Mouse (Mus musculus): Measurements from ENCODE around the gene Cflar. TPM values are rescaled to one million over a fixed set of nuclear protein-coding genes. Genes with fewer than 3 reads are reported as not detected.
"Not testable (repeated sequence)": the region's sequence is repeated elsewhere in the genome, so short reads cannot be mapped to it uniquely, and the experiment has no call there.

Cflar gene
- polyA plus RNA-seq, 1 experiment from 2014 or later: 32.6 TPM

DNA sequence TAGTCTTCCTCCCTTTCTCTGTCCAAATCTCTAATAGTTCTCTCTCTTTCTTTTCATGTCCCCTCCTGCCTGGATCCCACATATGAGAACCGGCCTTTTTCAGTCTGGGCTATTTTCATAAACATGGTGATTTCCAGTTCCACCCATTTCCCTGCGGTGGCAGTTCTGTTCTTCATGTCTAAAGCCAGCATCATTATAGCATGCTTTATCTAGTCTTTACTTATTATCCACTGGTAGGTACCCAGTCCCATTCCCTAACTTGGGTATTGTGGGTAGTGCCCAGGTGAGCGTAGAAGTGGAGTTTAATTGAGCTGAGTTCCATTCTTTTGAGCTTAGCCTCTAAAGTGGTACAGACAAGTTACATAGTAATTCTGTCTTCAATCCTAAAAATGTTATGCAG lies 48.1 kb downstream of the Cflar start:
- Histone ChIP-seq H3K4me1 (ENCODE audit: control insufficient read depth, insufficient read depth, low read length) (no peaks in the 10 kb centered on the region), H3K9ac (ENCODE audit: low read depth, low read length) (no peak overlapping the region), H3K4me3 (ENCODE audit: low read depth, low read length) (no peak overlapping the region), H3K9me3 (replicated peaks; ENCODE audit: control insufficient read depth, low read length) (no peaks in the 10 kb centered on the region), H3K36me3 (ENCODE audit: control insufficient read depth, insufficient read depth, low read length) (peaks cover 11% of the 10 kb centered on the region; the same call in 1 of the 2 replicates), H3K27ac (ENCODE audit: low read depth, low read length) (no peak overlapping the region), H3K27me3 (ENCODE audit: control insufficient read depth, insufficient read depth, low read length) (no peaks in the 10 kb centered on the region), H3K4me2 (no peak overlapping the region)
- ATAC-seq (replicated peaks; ENCODE audit: insufficient number of reproducible peaks, low FRiP score, low TSS enrichment): no peak
- WGBS (ENCODE audit: insufficient replicate concordance): 90% methylated on average over 3 of the region's 3 CpGs

DNA sequence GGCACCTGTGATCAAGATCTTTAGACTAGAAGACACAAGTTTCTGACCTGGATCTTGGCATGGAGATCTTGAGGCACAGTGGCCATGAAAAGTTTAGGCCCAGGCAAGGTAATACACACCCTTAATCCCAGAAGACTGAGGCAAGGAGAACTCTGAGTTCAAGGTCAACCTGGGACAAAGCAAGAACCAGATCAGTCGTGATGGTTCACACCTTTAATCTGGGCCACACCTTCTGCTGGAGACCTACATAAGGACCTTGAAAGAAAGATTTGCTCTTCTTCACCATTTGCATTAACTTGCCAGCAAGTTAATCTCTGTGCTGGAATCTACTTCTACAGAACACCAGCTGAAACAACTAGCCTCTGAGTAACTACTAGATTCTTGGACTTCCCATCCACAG lies 49.3 kb downstream of the Cflar start:
- Histone ChIP-seq H3K36me3 (ENCODE audit: control insufficient read depth, insufficient read depth, low read length) (peaks cover 5% of the 10 kb centered on the region; the same call in 1 of the 2 replicates), H3K4me1 (ENCODE audit: control insufficient read depth, insufficient read depth, low read length) (no peaks in the 10 kb centered on the region), H3K9me3 (replicated peaks; ENCODE audit: control insufficient read depth, low read length) (no peaks in the 10 kb centered on the region), H3K27me3 (ENCODE audit: control insufficient read depth, insufficient read depth, low read length) (no peaks in the 10 kb centered on the region), H3K4me2 (no peak overlapping the region), H3K27ac (ENCODE audit: low read depth, low read length) (no peak overlapping the region), H3K4me3 (ENCODE audit: low read depth, low read length) (no peak overlapping the region), H3K9ac (ENCODE audit: low read depth, low read length) (no peak overlapping the region)
- 62% methylated on average over 1 of the region's 1 CpGs for WGBS (ENCODE audit: insufficient replicate concordance)
- no peak for ATAC-seq (replicated peaks; ENCODE audit: insufficient number of reproducible peaks, low FRiP score, low TSS enrichment)

DNA sequence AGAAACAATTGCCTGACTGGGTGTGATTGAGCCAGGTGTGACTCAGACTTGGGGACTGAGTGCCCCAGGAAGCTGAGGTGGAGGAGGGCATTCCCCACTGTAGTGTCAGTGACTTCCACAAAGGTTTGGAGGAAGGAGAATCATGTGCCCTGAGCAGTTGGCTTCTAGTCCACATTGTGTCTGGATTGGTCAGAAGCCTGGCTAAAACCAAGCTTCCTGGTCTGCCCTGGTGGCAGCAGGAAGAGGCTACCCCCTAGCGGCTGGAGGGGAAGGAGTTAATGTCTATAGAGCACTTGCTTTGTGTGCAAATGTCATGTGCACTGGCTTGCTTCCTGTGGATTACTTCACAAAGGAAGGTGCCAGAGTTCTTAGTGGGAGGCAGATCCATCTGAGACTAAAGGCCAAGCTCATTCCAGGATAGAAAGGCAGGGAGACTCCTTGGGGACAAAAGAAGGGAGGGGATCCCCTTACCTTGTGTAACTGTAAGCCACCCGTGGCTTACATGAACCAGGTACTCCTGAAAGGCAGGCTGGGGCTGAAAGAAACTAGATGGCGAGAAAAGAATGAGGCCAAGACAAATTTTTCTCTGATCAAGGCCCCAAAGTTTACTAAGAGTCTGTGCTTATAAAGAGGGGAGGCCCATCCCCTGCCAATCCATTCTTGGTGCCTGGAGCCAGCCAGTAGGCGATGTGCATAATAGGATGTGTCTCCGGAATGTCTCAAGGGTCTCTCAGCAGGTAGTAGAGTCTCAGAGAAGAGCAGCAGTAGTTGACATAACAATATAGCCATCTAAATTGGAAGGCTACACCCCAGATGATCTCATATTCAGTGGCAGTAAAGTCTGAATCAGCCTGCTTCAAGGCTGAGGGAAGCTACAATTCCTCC lies 50.3 kb downstream of the Cflar start:
- 76% methylated on average over 5 of the region's 5 CpGs for WGBS (ENCODE audit: insufficient replicate concordance)
- ATAC-seq (replicated peaks; ENCODE audit: insufficient number of reproducible peaks, low FRiP score, low TSS enrichment); H3K27ac ChIP-seq (ENCODE audit: low read depth, low read length): not testable (repeated sequence)

DNA sequence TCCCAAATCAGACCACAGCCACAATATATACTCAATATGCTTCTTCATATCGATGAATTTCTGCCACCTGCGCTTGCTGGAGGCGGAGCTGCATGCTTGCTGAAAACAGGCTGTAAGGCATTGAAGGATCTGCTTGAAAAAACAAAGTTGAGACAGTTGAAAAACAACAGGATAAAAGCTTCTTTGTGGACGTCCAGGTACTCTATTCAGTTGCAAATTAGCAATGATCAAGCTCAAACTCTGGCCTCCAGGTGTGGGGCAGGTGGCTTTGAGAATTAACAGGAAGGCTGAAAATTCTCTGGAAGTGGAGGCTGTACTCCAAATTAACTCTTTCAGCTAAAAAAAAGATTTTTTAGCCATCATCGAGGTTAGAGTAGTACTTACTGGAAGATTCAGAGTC lies 51.3 kb downstream of the Cflar start:
- Histone ChIP-seq H3K27me3 (ENCODE audit: control insufficient read depth, insufficient read depth, low read length) (no peaks in the 10 kb centered on the region), H3K9me3 (replicated peaks; ENCODE audit: control insufficient read depth, low read length) (no peaks in the 10 kb centered on the region), H3K9ac (ENCODE audit: low read depth, low read length) (no peak overlapping the region), H3K27ac (ENCODE audit: low read depth, low read length) (no peak overlapping the region), H3K36me3 (ENCODE audit: control insufficient read depth, insufficient read depth, low read length) (0 out of 2 replicates have a peak, but pooled peaks cover 2% of the 10 kb centered on the region), H3K4me1 (ENCODE audit: control insufficient read depth, insufficient read depth, low read length) (no peaks in the 10 kb centered on the region), H3K4me2 (no peak overlapping the region), H3K4me3 (ENCODE audit: low read depth, low read length) (no peak overlapping the region)
- WGBS (ENCODE audit: insufficient replicate concordance): 74% methylated on average over 5 of the region's 5 CpGs
- ATAC-seq (replicated peaks; ENCODE audit: insufficient number of reproducible peaks, low FRiP score, low TSS enrichment): no peak

More for the DNA sequence above, 50.3 kb downstream of the Cflar start:
- not testable (repeated sequence) for H3K4me2 ChIP-seq; H3K4me3 ChIP-seq (ENCODE audit: low read depth, low read length); H3K4me1 ChIP-seq (ENCODE audit: control insufficient read depth, insufficient read depth, low read length); H3K27me3 ChIP-seq (ENCODE audit: control insufficient read depth, insufficient read depth, low read length); H3K9ac ChIP-seq (ENCODE audit: low read depth, low read length); H3K9me3 ChIP-seq (replicated peaks; ENCODE audit: control insufficient read depth, low read length); H3K36me3 ChIP-seq (ENCODE audit: control insufficient read depth, insufficient read depth, low read length)

DNA sequence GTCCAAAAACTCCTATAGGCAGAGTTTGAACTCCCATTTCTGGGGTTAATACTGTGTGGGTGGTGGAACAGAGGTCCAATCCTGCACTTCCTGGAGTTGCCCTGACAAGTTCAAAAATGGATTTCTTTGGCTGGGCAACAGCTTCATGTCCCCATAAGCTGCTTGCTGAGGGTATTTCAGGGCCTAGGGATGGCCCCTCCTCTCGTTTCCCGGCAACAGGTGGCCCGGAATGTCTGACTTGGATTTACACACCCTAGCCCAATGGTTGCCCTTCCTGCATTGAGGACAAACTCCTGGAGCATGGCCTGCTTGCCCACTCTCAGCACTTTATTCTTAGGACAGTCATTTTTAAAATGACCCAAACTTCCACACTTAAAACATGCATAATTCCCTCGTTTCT lies 55.1 kb downstream of the Cflar start:
- H3K9me3 ChIP-seq (replicated peaks; ENCODE audit: control insufficient read depth, low read length); H3K4me3 ChIP-seq (ENCODE audit: low read depth, low read length); ATAC-seq (replicated peaks; ENCODE audit: insufficient number of reproducible peaks, low FRiP score, low TSS enrichment); H3K9ac ChIP-seq (ENCODE audit: low read depth, low read length); H3K4me2 ChIP-seq; H3K27ac ChIP-seq (ENCODE audit: low read depth, low read length); H3K36me3 ChIP-seq (ENCODE audit: control insufficient read depth, insufficient read depth, low read length); H3K4me1 ChIP-seq (ENCODE audit: control insufficient read depth, insufficient read depth, low read length); H3K27me3 ChIP-seq (ENCODE audit: control insufficient read depth, insufficient read depth, low read length): not testable (repeated sequence)
- 84% methylated on average over 4 of the region's 4 CpGs for WGBS (ENCODE audit: insufficient replicate concordance)

DNA sequence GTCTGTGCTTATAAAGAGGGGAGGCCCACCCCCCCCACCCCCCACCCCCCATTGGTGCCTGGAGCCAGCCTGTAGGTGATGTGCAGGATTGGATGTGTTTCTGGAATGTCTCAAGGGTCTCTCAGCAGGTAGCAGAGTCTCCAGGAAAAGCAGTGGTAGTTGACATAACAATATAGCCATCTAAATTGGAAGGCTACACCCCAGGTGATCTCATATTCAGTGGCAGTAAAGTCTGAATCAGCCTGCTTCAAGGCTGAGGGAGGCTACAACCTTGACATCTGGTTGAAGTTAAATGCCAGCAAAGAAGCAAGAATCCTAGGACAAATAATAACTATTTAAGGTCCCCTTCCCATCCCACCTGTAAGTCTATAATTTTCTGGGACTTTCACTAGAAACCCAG lies 57.8 kb downstream of the Cflar start:
- ATAC-seq (replicated peaks; ENCODE audit: insufficient number of reproducible peaks, low FRiP score, low TSS enrichment): no peak

DNA sequence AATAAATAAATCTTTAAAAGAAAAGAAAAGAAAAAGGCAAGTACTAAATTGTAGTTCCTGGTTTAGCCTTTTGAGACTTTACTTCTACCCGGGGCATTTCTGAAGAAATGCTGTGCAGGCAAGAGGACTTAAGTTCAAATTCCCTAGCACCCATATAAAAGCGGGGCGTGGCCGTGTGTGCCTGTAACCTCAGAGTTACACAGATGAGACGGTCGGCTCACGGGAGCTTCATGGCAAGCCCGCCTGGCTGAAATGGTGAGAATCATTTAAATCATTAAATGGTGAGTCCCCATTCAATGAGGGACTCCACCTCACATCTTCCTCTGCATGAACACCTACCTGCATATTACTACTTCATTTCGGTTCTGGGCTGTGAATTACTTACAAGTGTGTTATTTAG lies 58.4 kb downstream of the Cflar start:
- Histone ChIP-seq H3K27ac (ENCODE audit: low read depth, low read length) (no peak overlapping the region), H3K36me3 (ENCODE audit: control insufficient read depth, insufficient read depth, low read length) (no peaks in the 10 kb centered on the region), H3K27me3 (ENCODE audit: control insufficient read depth, insufficient read depth, low read length) (no peaks in the 10 kb centered on the region), H3K4me3 (ENCODE audit: low read depth, low read length) (no peak overlapping the region), H3K4me2 (no peak overlapping the region), H3K4me1 (ENCODE audit: control insufficient read depth, insufficient read depth, low read length) (no peaks in the 10 kb centered on the region), H3K9ac (ENCODE audit: low read depth, low read length) (no peak overlapping the region), H3K9me3 (replicated peaks; ENCODE audit: control insufficient read depth, low read length) (no peaks in the 10 kb centered on the region)
- WGBS (ENCODE audit: insufficient replicate concordance): 51% methylated on average over 9 of the region's 9 CpGs
- no peak for ATAC-seq (replicated peaks; ENCODE audit: insufficient number of reproducible peaks, low FRiP score, low TSS enrichment)

More for the DNA sequence above, 57.8 kb downstream of the Cflar start:
- no peaks in the 10 kb centered on the region for H3K27me3 ChIP-seq (ENCODE audit: control insufficient read depth, insufficient read depth, low read length)
- no peaks in the 10 kb centered on the region for H3K9me3 ChIP-seq (replicated peaks; ENCODE audit: control insufficient read depth, low read length)
- H3K4me1 ChIP-seq (ENCODE audit: control insufficient read depth, insufficient read depth, low read length): no peaks in the 10 kb centered on the region
- no peak overlapping the region for H3K9ac ChIP-seq (ENCODE audit: low read depth, low read length)
- no peak overlapping the region for H3K4me3 ChIP-seq (ENCODE audit: low read depth, low read length)
- no peaks in the 10 kb centered on the region for H3K36me3 ChIP-seq (ENCODE audit: control insufficient read depth, insufficient read depth, low read length)
- no peak overlapping the region for H3K4me2 ChIP-seq
- H3K27ac ChIP-seq (ENCODE audit: low read depth, low read length): no peak overlapping the region

DNA sequence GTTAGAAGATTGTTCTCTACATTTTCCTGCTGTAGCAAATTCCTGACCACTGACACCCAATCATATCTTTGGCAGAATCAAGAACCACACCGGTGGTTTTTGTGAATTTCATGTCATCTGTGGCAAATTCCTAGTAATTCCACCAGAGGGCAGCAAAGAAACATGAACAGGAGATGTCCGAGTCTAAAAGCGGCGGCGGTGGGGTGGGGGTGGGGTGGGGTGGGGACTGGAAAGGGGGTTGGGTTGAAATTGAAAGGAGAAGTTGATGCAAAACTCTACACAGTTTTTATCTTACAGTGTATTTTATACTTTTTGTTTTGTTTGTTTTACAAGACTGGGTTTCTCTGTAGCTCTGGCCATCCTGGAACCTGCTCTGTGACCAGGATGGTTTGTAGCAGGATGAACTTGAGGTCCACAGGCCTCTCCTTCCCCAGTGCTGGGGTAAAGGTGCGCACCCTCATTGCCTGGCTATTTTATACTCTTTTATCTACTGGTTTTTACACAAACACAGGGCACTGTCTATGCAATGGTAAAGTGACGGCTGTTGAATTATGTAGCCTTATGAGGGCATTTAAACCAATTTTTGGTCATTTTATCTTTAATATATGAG lies 58.9 kb downstream of the Cflar start:
- no peaks in the 10 kb centered on the region for H3K27me3 ChIP-seq (ENCODE audit: control insufficient read depth, insufficient read depth, low read length)
- H3K4me2 ChIP-seq: no peak overlapping the region
- ATAC-seq (replicated peaks; ENCODE audit: insufficient number of reproducible peaks, low FRiP score, low TSS enrichment): no peak
- H3K36me3 ChIP-seq (ENCODE audit: control insufficient read depth, insufficient read depth, low read length): no peaks in the 10 kb centered on the region
- no peak overlapping the region for H3K9ac ChIP-seq (ENCODE audit: low read depth, low read length)
- H3K9me3 ChIP-seq (replicated peaks; ENCODE audit: control insufficient read depth, low read length): no peaks in the 10 kb centered on the region
- H3K27ac ChIP-seq (ENCODE audit: low read depth, low read length): no peak overlapping the region
- H3K4me3 ChIP-seq (ENCODE audit: low read depth, low read length): no peak overlapping the region
- no peaks in the 10 kb centered on the region for H3K4me1 ChIP-seq (ENCODE audit: control insufficient read depth, insufficient read depth, low read length)
- 29% methylated on average over 7 of the region's 7 CpGs for WGBS (ENCODE audit: insufficient replicate concordance)

DNA sequence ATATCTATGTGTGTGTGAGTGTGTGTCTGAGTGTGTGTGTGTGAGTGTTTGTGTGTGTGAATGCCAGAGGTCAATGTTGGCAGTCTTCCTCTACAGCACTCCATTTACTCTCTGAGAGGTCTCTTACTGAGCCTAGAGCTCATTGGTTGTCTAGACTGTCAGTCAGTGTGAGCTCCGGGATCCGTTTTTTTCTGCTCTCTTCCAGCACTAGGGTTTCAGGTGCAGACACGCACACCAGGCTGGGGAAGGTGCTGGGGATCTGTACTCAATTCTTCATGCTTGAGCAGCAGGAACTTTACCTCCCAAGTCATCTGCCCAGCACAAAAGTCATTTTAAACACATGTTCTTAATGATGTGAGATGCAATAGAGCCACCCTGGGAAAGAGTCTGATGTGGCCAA lies 60.8 kb downstream of the Cflar start:
- H3K9me3 ChIP-seq (replicated peaks; ENCODE audit: control insufficient read depth, low read length): no peaks in the 10 kb centered on the region
- no peak for ATAC-seq (replicated peaks; ENCODE audit: insufficient number of reproducible peaks, low FRiP score, low TSS enrichment)
- H3K4me1 ChIP-seq (ENCODE audit: control insufficient read depth, insufficient read depth, low read length): no peaks in the 10 kb centered on the region
- H3K4me2 ChIP-seq: no peak overlapping the region
- no peaks in the 10 kb centered on the region for H3K27me3 ChIP-seq (ENCODE audit: control insufficient read depth, insufficient read depth, low read length)
- H3K36me3 ChIP-seq (ENCODE audit: control insufficient read depth, insufficient read depth, low read length): no peaks in the 10 kb centered on the region
- H3K27ac ChIP-seq (ENCODE audit: low read depth, low read length): no peak overlapping the region
- 78% methylated on average over 3 of the region's 3 CpGs for WGBS (ENCODE audit: insufficient replicate concordance)
- no peak overlapping the region for H3K4me3 ChIP-seq (ENCODE audit: low read depth, low read length)
- no peak overlapping the region for H3K9ac ChIP-seq (ENCODE audit: low read depth, low read length)

All from heart, embryonic 11.5 days (tissue).